Mouse (Mus musculus): ENCODE measurements at regions not wholly inside any gene's neighbourhood (a gene's known extent, or its start where the extent isn't known, plus 50 kb on each side); places are given as distances from the start of the nearest gene placed in this dataset.

GRCm38 (mm10) chr8:26358711-26359136, 239.4 kb downstream of the Gm45692 start:
- ATAC-seq: no peak

GRCm38 (mm10) chr8:26362366-26362765, 243.0 kb downstream of the Gm45692 start:
- no peak for ATAC-seq

GRCm38 (mm10) chr8:26363616-26364015, 244.3 kb downstream of the Gm45692 start:
- ATAC-seq: no peak

DNA sequence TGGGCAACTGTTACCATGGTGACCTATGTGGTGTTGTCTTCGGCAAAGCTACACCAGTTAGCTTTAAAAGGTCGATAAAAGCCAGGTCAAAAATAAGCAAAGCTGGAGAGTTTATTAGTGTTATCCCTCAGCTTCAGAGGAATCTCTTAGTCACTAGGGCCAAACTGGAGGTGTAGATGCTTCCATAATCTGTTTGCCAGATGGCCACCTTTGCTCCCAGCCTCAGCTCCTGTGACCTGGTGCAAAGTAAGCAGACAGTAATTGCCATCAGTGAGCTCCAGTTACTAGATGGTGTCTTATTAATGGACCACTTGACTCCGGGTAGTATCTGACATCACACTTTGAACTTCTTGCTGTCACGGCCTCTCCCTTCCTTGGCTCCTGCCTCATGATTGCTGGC, 245.3 kb downstream of the Gm45692 start:
- ATAC-seq: no peak

- ATAC-seq: no peak
These were observed 261.3 kb downstream of the Gm45692 start for GRCm38 (mm10) chr8:26380668-26381067.

- ATAC-seq: no peak
These were observed 263.1 kb downstream of the Gm45692 start for GRCm38 (mm10) chr8:26382426-26382825.

GRCm38 (mm10) chr8:26383886-26384285, 264.6 kb downstream of the Gm45692 start:
- no peak for ATAC-seq

GRCm38 (mm10) chr8:26384305-26384993, 265.1 kb downstream of the Gm45692 start:
- no peak for ATAC-seq

DNA sequence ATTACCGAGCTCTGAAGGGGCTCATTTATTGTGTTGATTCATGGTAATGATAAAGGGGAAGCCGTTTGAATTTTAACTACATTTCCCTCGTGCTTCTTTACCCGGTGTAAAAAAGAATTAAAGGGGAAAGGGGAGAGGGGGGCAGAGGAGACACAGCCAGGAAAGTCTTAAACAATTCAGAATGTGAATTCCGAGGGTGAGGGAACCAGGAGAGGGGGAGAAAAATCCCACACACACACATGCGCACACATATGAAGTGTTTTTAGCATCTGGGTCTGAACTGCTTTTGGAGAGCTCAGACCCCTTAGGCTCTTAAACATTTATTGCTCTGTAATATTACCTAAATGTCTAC, 265.6 kb downstream of the Gm45692 start:
- no peak for ATAC-seq

DNA sequence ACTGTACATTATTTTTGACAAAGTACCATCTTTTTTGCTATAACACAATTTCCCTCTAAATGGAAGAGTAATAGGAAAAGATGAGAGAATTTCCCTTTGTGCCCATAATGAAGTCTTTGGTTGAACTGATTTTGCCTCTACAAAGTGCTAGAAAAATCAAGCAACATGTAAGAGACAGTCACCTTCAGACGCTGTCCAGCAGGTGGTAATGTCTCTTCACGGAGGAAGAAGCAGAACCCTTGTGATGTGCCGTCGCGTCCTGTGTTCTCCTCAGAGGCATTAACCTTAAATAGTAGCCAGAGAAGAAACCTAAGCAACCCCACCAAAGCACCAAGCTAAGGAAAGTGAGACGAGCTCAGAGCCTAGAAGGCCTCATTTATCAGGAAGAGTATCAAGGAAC, 275.7 kb downstream of the Gm45692 start:
- no peak for ATAC-seq

DNA sequence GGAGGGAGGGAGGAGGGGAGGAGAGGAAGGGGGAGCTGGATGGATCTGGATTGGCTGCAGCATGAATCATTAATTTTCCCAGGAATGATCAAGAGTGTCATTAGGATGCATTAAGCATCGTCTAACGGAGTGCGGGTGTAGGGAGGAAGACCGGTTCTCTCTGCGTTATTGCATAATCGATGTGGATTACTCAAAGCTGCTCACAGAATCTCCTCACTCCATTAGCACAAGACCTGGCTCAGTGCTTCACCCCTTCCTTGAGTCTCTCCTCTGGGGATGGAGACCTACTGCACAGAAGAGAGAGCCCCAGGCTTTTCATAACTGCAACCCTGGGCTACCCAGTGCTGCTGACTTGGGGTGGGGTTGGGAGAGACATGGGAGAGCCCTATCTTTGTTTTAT, 300.7 kb downstream of the Gm45692 start:
- no peak for ATAC-seq

- ATAC-seq: no peak
These were observed 301.2 kb downstream of the Gm45692 start for GRCm38 (mm10) chr8:26420536-26420935.

DNA sequence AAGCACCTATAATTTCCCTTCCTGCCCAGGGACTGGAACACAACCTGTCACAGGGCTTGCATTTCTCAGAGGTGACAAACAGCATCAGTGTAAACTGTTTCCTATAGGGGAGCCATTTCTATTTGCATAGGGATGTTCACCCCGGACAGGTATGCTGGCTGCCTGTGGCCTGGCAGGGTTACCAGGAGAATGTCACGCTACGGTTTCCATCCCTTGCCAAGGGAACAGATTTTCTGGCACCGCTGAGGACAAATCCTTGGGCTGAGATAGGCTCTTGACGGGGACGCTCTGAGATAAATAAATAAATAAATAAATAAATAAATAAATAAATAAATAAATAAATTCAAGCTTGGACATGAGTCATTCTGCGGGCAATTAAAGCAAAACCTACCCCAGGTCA, 308.0 kb downstream of the Gm45692 start:
- ATAC-seq: no peak

GRCm38 (mm10) chr8:26429751-26430327, 310.5 kb downstream of the Gm45692 start:
- ATAC-seq: no peak

- ATAC-seq: no peak
These were observed 313.0 kb downstream of the Gm45692 start for GRCm38 (mm10) chr8:26432161-26432919.

- ATAC-seq: no peak
These were observed 316.9 kb downstream of the Gm45692 start for GRCm38 (mm10) chr8:26436236-26436635.

DNA sequence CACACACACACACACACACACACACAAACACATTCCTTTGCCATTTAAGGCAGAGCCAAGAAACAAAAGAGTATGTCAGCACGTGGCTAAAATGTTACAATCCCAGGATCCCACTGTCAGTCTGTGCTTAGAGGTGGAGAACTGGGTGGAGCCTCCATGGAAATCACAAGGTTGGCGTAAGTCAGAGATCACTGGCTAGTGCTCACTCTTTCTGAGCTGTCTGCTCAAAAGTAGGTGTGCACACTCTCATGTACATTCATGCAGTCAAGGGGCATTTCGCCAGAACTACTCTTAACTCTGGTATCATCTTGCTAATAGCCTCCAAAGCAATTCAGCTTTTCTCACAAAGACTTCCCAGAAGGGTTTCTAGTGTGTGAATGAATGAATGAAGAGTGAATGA, 318.2 kb downstream of the Gm45692 start:
- ATAC-seq: no peak

DNA sequence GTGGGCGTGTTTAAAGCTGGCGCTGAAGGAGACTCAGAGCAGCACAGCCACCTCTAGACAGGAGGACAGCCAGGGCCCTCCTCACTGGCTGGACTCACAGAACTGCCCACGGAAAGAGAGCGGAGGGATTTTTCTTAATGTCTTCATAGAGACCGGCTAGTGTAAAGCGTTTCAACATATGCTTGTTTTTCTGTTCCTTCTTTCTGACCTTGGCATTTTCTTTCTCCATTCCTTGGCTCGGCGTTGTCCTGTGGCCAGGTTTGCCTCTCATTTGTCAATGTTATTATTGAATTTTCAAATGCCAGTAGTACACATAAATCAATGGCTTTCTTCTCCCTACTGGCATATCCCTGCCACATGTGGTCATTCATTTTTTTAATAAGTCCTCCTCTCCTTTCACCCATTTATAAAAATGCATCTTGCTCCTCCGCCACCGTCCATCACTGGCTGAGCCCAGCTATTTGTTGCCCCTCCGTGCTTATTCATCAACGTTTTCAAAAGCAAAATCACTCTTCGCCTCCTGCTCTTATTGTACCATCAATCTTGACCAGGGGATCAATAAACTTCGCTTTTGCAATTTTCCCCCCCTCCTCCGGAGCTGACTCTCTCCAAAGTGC, 319.0 kb downstream of the Gm45692 start:
- ATAC-seq: no peak

GRCm38 (mm10) chr8:26438877-26439276, 319.5 kb downstream of the Gm45692 start:
- no peak for ATAC-seq

GRCm38 (mm10) chr8:26441268-26442030, 322.1 kb downstream of the Gm45692 start:
- ATAC-seq: no peak

DNA sequence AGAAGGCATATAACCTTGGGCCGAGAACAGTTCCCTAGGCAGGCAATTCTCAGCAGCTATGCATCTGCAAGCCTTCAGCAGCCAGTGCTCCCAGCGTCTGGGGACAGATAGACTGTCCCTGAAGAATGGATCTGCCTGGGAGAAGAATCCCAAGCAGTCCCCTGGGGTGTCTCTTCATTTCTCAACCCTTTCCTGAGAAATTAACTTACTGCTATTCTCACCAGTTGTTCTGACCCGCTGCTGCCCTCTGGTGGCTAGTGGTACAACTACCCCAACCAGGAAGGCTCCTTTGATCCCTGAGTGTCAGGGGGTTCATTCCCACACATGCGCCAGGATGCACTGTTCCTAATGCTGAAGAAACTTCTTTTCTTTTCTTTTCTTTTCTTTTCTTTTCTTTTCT, 323.7 kb downstream of the Gm45692 start:
- peak; percentile 54 for ATAC-seq

GRCm38 (mm10) chr8:26443735-26444134, 324.4 kb downstream of the Gm45692 start:
- ATAC-seq: no peak

DNA sequence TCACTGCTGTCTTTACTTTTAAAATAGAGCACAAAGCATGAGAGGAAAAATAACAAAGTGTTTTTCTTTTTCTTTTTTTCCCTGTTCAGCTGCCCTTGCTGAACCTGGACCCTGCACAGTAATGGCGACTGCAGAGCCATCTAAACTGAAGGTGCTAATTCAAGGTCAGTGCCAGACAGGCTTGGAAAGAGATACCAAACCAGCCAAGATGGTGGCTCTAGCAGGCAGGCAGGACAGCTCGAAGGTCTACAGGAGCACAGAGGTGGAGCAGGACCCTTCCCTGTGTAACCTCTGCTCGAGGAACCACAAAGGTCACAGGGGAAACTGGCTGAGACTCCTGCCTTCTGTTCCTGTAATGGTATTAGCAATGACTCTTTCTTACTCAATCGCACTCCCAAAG, 326.7 kb downstream of the Gm45692 start:
- no peak for ATAC-seq

Data from CD4-positive, CD25-positive, alpha-beta regulatory T cell, adult 4 months (primary cell).